Mouse (Mus musculus): ENCODE measurements at regions not wholly inside any gene's neighbourhood (a gene's known extent, or its start where the extent isn't known, plus 50 kb on each side); places are given as distances from the start of the nearest gene placed in this dataset.

DNA sequence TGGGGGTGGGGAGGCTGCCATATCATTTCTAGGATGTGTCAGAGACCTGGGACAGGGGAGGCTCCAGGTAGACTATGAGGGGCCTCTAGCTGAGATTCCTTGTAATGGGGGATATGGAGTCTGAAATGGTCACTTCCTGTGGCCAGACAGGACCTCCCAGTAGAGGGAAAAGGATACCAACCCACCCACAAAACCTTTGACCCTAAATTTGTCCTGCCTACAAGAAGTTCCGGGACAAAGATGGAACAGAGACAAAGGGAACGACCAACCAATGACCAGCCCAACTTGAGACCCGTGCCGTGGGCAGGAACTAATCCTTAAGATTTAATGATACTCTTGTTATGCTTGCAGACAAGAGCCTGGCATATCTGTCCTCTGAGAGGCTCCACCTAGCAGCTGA lies 107.0 kb upstream of the Adgrf1 start:
- Histone ChIP-seq H3K4me1 (ENCODE audit: control insufficient read depth, insufficient read depth, low read length) (0 out of 2 replicates have a peak, but pooled peaks cover 1% of the 10 kb centered on the region), H3K4me3 (replicated peaks; ENCODE audit: extremely low read depth, low read depth, low read length) (no peak overlapping the region)
- TF ChIP-seq POLR2A (IDR thresholded peaks at IDR 0.05; ENCODE audit: borderline replicate concordance, extremely low read depth, low read depth, low read length) (no peak), CTCF (IDR thresholded peaks at IDR 0.05; ENCODE audit: insufficient read depth, low read length) (no peak)
- WGBS, result 87% methylated on average over 4 of the region's 4 CpGs
- no peak for DNase-seq

DNA sequence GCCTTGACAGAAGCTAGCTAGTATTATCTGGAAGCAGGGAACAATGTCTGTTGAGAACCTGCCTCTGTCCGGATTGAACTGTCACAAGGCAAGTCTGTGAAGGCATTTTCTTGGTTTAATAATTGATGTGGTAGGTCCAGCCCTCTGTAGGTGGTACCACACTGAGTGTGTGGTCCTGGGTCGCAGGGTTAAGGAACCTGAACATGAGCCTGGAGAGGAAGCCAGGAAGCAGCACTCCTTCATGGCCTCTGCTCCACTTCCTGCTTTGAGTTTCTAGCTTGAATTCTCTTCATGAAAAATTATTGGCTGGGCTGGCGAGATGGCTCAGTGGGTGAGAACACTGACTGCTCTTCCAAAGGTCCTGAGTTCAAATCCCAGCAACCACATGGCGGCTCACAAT lies 104.0 kb upstream of the Adgrf1 start:
- TF ChIP-seq POLR2A (IDR thresholded peaks at IDR 0.05; ENCODE audit: borderline replicate concordance, extremely low read depth, low read depth, low read length) (no peak), CTCF (IDR thresholded peaks at IDR 0.05; ENCODE audit: insufficient read depth, low read length) (no peak)
- WGBS, result 65% methylated on average over 4 of the region's 4 CpGs
- no peak for DNase-seq
- Histone ChIP-seq H3K4me1 (ENCODE audit: control insufficient read depth, insufficient read depth, low read length) (no peaks in the 10 kb centered on the region), H3K4me3 (replicated peaks; ENCODE audit: extremely low read depth, low read depth, low read length) (no peak overlapping the region)

DNA sequence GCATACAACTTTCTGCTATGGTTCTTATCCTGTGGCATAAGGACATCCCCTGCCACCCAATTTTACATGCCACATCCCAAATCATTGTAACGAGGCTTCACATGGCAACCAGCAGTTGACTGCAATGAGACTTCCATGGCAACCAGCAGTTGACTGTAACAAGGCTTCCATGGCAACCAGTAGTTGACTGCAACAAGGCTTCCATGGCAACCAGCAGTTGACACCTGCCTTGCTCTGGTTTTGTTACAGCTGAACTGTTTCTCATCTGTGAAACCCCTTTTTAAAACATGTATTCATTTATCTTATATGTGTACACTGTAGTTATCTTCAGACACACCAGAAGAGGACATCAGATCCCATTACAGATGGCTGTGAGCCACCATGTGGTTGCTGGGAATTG lies 100.7 kb upstream of the Adgrf1 start:
- no peak for TF ChIP-seq CTCF (IDR thresholded peaks at IDR 0.05; ENCODE audit: insufficient read depth, low read length)
- TF ChIP-seq POLR2A (IDR thresholded peaks at IDR 0.05; ENCODE audit: borderline replicate concordance, extremely low read depth, low read depth, low read length), result no peak
- H3K4me1 ChIP-seq (ENCODE audit: control insufficient read depth, insufficient read depth, low read length), result no peaks in the 10 kb centered on the region
- no peak overlapping the region for H3K4me3 ChIP-seq (replicated peaks; ENCODE audit: extremely low read depth, low read depth, low read length)
- DNase-seq, result no peak
- WGBS, result 71% methylated on average over 1 of the region's 1 CpGs

DNA sequence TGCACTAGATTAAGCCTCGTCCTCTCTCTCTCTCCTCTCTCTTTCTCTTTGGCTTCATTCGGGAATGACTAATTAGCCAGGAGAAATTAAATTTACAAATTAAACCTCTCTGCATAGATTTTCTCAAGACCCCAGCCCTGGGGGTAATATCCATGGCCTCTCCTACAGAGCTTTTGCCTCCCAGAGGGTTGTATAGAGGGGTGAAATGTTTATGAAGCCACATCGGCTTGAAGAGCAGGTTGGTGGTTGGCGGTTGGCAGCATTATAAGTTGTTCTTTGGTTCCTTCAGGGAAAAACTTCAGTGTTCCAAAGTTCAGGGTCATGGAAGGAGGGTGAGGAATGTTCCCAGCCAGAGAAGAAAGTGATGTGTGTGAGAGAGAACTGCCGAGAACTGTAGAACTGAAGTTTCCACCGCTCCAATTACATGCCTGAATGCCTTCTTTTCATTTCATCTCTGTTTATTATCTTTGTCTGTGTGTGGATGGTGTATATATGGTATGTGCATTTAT lies 97.4 kb upstream of the Adgrf1 start:
- 73% methylated on average over 6 of the region's 6 CpGs for WGBS
- DNase-seq, result no peak
- no peak for TF ChIP-seq POLR2A (IDR thresholded peaks at IDR 0.05; ENCODE audit: borderline replicate concordance, extremely low read depth, low read depth, low read length)
- no peak for TF ChIP-seq CTCF (IDR thresholded peaks at IDR 0.05; ENCODE audit: insufficient read depth, low read length)

DNA sequence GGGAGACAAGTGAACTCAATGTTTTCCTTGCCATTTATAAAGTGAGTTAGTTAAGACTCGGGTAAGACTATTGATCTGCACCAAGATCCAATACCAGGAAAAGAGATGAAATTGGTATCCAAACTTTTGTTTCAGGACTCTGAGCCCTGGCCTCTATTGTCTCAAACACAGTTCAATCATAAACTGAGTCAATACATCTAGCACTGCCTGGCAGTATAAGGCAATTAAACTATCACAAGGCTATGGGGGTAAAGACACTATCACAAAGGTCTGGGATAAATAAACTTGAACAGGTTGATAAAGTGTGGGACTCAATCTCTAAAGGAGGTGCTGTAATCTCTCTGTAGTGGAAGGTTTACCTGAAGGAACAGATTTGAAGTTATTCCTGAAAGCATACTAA lies 95.3 kb upstream of the Adgrf1 start:
- Histone ChIP-seq H3K4me1 (ENCODE audit: control insufficient read depth, insufficient read depth, low read length) (no peaks in the 10 kb centered on the region), H3K4me3 (replicated peaks; ENCODE audit: extremely low read depth, low read depth, low read length) (no peak overlapping the region)
- DNase-seq, result no peak
- 76% methylated on average over 1 of the region's 1 CpGs for WGBS
- no peak for TF ChIP-seq CTCF (IDR thresholded peaks at IDR 0.05; ENCODE audit: insufficient read depth, low read length)
- TF ChIP-seq POLR2A (IDR thresholded peaks at IDR 0.05; ENCODE audit: borderline replicate concordance, extremely low read depth, low read depth, low read length), result no peak

More for the DNA sequence above, 97.4 kb upstream of the Adgrf1 start:
- H3K4me3 ChIP-seq (replicated peaks; ENCODE audit: extremely low read depth, low read depth, low read length), result no peak overlapping the region
- H3K4me1 ChIP-seq (ENCODE audit: control insufficient read depth, insufficient read depth, low read length), result no peaks in the 10 kb centered on the region

DNA sequence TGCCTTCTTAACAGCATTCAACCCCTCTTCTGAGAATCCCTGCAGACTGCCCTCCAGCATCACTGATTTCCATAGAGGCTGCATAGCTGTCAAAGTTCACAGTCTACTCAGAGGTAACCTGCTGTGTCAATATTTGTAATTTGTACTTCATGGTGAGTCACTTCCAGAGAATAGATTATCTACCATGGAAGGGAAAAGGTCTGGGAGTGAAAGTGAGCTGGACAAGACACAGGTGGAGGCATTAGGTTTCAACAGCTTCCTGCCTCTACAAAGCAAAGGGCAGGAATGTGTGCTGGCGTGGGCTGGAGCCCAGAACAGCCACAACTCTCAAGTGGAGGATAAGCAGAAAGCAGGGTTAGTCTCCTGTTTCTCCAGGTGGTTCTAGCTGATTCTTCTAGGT lies 92.9 kb upstream of the Adgrf1 start:
- 24% methylated on average over 1 of the region's 1 CpGs for WGBS
- DNase-seq, result no peak
- no peaks in the 10 kb centered on the region for H3K4me1 ChIP-seq (ENCODE audit: control insufficient read depth, insufficient read depth, low read length)
- TF ChIP-seq POLR2A (IDR thresholded peaks at IDR 0.05; ENCODE audit: borderline replicate concordance, extremely low read depth, low read depth, low read length) (no peak), CTCF (IDR thresholded peaks at IDR 0.05; ENCODE audit: insufficient read depth, low read length) (no peak)
- H3K4me3 ChIP-seq (replicated peaks; ENCODE audit: extremely low read depth, low read depth, low read length), result no peak overlapping the region

DNA sequence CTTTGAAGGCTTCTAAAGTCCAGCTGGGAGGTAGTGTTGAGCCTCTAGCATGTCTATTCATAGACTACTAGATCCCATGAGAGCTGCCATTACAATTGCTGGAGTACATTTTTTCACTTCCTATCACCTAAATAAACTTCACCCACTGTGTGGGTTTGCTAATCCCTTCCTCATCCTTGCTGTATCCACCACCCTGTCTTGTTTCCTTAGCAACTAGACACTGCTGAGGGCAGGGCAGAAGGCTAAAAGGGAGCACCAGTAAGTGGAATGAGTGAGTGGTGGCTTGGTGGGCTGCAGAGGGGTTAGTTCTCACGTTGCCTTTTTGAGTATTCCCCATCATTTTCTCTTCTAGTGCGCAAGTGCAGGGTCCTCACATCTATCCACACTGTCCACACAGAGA lies 80.1 kb upstream of the Adgrf1 start:
- no peak for DNase-seq
- WGBS, result 57% methylated on average over 2 of the region's 2 CpGs
- TF ChIP-seq POLR2A (IDR thresholded peaks at IDR 0.05; ENCODE audit: borderline replicate concordance, extremely low read depth, low read depth, low read length) (no peak), CTCF (IDR thresholded peaks at IDR 0.05; ENCODE audit: insufficient read depth, low read length) (no peak)
- H3K4me3 ChIP-seq (replicated peaks; ENCODE audit: extremely low read depth, low read depth, low read length), result no peak overlapping the region
- H3K4me1 ChIP-seq (ENCODE audit: control insufficient read depth, insufficient read depth, low read length), result no peaks in the 10 kb centered on the region

DNA sequence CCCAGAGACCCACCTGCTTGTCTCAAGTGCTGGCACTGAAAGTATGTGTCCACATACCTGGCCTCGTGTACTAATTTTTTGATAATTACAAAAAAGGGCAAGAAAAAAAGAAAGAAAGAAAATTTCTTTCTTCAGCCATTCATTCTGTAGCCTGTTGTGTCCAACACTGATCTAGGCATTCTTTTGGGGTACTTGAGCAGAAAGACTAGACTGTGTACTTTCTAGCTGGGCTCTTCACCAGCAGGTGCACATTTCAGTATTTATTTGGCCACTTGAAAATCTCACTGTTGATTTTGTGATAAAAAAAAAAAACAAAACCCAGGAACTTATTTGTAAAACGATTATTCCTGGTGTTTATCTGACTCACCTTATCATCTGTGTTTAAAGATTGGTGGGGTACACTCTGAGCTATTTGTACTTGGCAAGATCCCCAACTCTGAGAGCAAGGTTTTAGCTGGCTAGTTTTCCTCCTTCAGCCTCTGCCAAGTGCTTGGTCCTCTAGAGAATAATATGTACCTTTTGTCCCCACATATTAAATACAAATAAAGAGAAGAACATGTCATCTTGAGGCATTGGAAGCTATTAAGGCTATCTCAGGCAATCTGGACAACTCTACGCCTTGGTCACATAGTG lies 79.2 kb upstream of the Adgrf1 start:
- WGBS, result 51% methylated on average over 3 of the region's 3 CpGs
- H3K4me1 ChIP-seq (ENCODE audit: control insufficient read depth, insufficient read depth, low read length), result no peaks in the 10 kb centered on the region
- DNase-seq, result no peak
- no peak overlapping the region for H3K4me3 ChIP-seq (replicated peaks; ENCODE audit: extremely low read depth, low read depth, low read length)
- TF ChIP-seq CTCF (IDR thresholded peaks at IDR 0.05; ENCODE audit: insufficient read depth, low read length) (no peak), POLR2A (IDR thresholded peaks at IDR 0.05; ENCODE audit: borderline replicate concordance, extremely low read depth, low read depth, low read length) (no peak)

DNA sequence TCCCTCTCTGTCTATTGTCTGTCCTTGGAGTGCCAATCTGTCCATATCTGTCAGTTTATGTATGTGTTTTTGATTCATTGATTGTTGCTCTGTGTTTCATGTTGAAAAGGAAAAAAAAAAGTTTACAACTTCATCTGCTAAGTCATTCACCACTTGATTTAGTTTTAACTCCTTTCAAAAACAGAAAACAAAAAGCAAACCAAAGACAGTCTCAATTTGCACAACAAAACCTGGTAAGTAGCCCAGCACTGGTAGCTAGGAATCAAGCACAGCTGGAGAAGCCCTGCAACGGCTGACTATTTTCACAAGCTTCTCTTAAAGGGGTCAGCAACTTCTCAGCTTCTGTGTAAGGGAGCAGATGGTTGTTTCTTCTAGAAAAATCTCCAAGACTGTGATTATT lies 72.9 kb upstream of the Adgrf1 start:
- H3K4me1 ChIP-seq (ENCODE audit: control insufficient read depth, insufficient read depth, low read length), result no peaks in the 10 kb centered on the region
- no peak for DNase-seq
- TF ChIP-seq POLR2A (IDR thresholded peaks at IDR 0.05; ENCODE audit: borderline replicate concordance, extremely low read depth, low read depth, low read length) (no peak), CTCF (IDR thresholded peaks at IDR 0.05; ENCODE audit: insufficient read depth, low read length) (no peak)
- H3K4me3 ChIP-seq (replicated peaks; ENCODE audit: extremely low read depth, low read depth, low read length), result no peak overlapping the region
- WGBS, result 71% methylated on average over 1 of the region's 1 CpGs

- no peaks in the 10 kb centered on the region for H3K4me1 ChIP-seq (ENCODE audit: control insufficient read depth, insufficient read depth, low read length)
- no peak for DNase-seq
- no peak overlapping the region for H3K4me3 ChIP-seq (replicated peaks; ENCODE audit: extremely low read depth, low read depth, low read length)
- TF ChIP-seq CTCF (IDR thresholded peaks at IDR 0.05; ENCODE audit: insufficient read depth, low read length), result no peak
- no peak for TF ChIP-seq POLR2A (IDR thresholded peaks at IDR 0.05; ENCODE audit: borderline replicate concordance, extremely low read depth, low read depth, low read length)
- 41% methylated on average over 2 of the region's 2 CpGs for WGBS
These were observed 69.3 kb upstream of the Adgrf1 start for GRCm38 (mm10) chr17:43200832-43201231.
